Mouse (Mus musculus) mature B cell (primary cell): Measurements from ENCODE around the gene Rbm25.
"Not testable (repeated sequence)": the region's sequence is repeated elsewhere in the genome, so short reads cannot be mapped to it uniquely, and the experiment has no call there.

ENCODE experiments used
- in situ Hi-C: fragments of 300-500 bp; cut with MboI; formaldehyde crosslinking; loops from 2 replicates; pipeline ENCODE4 v1.14.3; 2019

Rbm25 gene

DNA sequence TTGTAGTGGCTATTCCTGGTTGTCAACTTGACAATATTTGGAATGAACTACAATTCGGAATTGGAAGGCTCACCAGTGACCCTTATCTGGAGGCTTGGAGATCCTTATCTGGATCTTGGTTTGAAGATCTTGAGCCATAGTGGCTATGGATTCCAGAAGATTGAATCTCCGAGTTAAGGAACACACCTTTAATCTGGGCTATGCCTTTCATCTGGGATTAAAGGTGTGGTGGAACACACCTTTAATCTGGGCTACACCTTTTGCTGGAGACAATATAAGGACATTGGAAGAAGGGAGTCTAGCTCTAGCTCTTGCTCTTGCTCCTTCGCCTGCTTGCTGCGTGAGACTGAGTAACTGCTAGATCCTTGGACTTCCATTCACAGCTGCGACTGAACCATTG lies at the start of gene Rbm25:
Gene Rbm25 (plus strand): TSS at position 301 of the 400 bp plus-strand sequence.
- in situ Hi-C loops = not testable (repeated sequence)

GRCm38 (mm10) chr12:83582106-83582505 lies 48.9 kb upstream of the Rbm25 start:
- in situ Hi-C loops = no loop called here

- in situ Hi-C loops = no loop called here
Observed at GRCm38 (mm10) chr12:83582747-83583146, 48.3 kb upstream of the Rbm25 start.

DNA sequence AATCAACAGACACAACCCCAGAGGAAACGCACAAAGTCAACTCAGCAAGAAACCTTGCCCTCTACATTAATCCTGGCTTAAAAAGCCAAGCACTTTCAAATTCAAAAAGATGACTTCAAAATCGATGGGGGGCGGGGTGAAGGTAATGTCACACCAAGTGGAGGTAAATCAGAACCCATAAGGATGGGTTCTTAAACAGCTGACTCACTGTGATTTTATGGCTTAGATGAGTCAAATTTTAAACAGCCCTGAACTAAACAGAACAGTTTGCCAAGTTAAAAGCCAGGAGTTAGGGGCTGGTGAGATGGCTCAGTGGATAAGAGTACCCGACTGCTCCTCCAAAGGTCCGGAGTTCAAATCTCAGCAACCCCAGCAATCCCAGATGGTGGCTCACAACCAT lies 44.4 kb upstream of the Rbm25 start:
- in situ Hi-C loops = no loop called here

DNA sequence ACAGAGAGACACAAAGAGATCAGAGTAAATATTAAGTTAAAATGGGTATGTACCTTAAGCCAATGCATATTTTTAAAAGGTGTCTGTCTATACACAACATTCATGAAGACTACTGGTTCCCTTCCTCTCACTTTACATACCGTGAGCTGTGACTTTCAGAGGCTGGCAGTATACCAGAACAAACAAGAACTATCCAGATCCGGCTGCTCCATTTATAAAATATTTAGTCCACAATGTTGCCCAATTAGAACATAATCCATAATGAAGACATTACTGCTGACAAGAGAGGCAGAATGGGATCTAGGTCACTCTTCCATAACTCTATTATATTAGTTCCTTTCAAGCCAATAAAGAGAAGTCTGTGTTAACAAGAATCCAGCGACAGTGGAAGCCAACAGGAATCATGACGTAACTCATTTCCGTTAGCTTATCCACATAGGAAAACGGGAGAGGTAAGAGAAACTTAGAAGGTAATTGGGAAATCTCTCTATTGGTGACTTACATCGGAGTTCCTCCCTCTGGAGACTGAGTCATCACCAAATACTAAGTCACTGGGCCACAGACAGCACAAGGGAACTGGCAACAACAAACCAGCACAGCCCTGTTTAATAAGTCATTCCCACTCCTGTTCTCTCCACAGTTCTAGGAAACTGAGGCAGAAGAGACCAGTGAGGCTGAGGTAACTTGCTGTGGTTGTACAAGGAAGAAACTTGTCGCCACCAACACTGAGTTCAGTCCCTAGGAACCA lies 39.1 kb upstream of the Rbm25 start:
- in situ Hi-C loops = no loop called here

DNA sequence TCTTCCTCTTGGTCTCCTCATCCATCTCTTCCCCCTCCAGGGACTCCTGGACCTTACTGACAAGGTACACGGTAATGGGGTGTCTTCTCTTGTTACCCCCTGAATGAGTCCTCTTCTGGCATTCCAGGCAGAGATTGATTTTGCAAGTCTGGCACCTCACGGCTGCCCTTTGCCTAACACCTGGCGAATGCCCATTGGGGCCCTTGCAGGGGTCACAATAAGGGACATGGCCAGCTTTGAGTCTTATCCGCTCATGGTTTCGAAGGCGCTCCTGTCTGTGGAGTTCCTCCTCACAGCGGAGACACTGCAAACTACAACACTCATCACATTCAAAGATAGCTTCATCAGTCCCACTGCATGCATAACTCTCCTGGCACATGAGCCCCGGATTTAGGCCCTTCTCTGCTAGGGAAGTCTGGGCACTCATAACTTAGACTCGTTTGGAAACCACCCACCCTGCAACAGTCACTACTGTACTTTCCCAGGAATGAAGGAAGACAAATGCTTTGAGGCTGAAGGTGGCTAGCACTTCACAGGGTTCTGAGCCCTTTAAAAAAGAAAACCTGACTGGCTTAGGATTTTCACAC lies 36.5 kb upstream of the Rbm25 start:
- in situ Hi-C loops = no loop called here

GRCm38 (mm10) chr12:83596191-83596954 lies 34.7 kb upstream of the Rbm25 start:
- in situ Hi-C loops = no loop called here

DNA sequence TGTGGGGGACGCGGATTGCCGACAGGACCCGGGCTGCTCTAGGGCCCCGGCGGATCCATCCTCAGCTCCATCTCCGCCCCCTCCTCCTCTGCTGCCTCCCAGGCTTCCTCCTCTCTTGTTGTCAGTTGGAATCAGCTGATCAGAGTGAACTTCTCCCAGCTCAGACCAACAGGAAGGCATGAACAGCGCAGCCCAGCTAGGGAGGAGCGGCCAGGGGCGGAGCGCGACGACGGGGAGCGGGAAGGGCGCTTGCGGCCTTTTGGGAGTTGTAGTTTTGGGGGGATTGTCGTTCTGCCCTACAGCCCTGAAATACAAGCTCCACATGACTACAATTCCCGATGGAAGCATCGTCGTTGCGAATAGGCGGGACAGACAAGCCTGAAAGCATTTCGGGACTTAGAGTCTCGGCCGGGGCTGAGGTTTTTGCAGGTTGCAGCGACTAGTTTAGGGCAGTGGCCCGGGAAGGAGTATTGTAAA lies 34.0 kb upstream of the Rbm25 start, which contains the start of gene Zfyve1:
Gene Zfyve1 (minus strand): TSS at position 198 of the 477 bp plus-strand sequence.
- in situ Hi-C loops = no loop called here

GRCm38 (mm10) chr12:83597881-83598280 lies 33.2 kb upstream of the Rbm25 start:
- in situ Hi-C loops = no loop called here

DNA sequence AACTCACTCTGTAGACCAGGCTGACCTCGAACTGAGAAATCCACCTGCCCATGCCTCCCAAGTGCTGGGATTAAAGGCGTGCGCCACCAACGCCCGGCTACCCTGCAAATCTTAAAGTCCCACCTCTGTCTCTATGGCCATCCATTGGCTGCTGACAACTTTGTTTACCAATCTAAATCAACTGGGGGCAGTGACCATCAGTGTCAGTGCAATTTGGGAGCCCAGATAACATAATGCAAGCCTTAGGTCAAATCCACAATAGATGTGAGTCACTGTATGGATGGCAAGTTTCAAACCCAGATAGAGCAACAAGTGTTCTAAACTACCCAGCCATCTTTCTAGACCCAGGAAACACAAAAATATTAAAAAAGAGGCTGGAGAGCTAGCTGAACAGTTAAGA lies 28.8 kb upstream of the Rbm25 start:
- in situ Hi-C loops = no loop called here

GRCm38 (mm10) chr12:83606411-83606810 lies 24.6 kb upstream of the Rbm25 start:
- in situ Hi-C loops = not testable (repeated sequence)

DNA sequence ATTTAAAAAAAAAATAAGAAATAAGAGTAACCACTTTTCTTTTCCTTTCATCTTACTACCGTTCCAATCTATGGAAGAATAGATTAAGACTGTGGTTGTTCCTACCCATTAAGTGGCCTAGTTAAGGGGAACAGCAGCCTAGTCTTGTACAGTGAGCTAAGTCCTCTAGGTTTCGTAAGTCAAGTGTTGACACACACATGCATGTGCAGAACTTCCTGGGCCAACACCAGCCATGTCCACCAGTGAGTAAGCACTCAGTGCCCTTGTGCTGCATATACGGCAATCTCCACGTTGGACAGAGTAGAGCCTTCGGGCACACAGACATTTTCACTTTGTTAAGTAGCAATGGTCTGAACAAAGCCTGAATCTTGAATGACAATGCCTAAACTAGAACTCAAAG lies 13.8 kb upstream of the Rbm25 start:
- in situ Hi-C loops = no loop called here

GRCm38 (mm10) chr12:83618981-83619380 lies 12.1 kb upstream of the Rbm25 start:
- in situ Hi-C loops = no loop called here

GRCm38 (mm10) chr12:83620694-83621093 lies 10.3 kb upstream of the Rbm25 start:
- in situ Hi-C loops = not testable (repeated sequence)

- in situ Hi-C loops = no loop called here
Observed at GRCm38 (mm10) chr12:83622031-83622755, 8.8 kb upstream of the Rbm25 start.

GRCm38 (mm10) chr12:83624321-83624720 lies 6.7 kb upstream of the Rbm25 start:
- in situ Hi-C loops = no loop called here

GRCm38 (mm10) chr12:83631743-83632679 lies 975 bp downstream of the Rbm25 start:
- in situ Hi-C loops = no loop called here

GRCm38 (mm10) chr12:83632680-83633025 lies 1.6 kb downstream of the Rbm25 start:
- in situ Hi-C loops = no loop called here

DNA sequence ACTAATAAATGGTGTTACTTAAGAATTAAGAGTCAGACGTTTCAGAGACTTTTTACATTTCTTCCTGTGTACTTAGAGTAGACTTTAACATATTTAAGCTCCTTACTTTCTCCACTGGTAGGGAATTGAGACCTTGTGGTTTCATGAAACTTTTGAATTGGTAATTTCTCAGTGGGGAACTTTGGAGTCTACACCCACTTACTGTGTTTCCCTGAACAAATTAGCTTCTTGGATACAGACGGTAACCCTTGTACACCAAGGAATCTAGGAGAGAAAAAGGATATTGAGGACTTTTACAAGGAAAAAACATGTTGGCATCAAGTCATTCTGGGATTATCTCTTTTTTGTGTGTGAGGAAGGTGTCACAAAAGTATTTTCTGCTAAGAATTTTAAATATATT lies 2.8 kb downstream of the Rbm25 start:
- in situ Hi-C loops = no loop called here

- in situ Hi-C loops = no loop called here
Observed at GRCm38 (mm10) chr12:83641233-83641632, 10.2 kb downstream of the Rbm25 start.

DNA sequence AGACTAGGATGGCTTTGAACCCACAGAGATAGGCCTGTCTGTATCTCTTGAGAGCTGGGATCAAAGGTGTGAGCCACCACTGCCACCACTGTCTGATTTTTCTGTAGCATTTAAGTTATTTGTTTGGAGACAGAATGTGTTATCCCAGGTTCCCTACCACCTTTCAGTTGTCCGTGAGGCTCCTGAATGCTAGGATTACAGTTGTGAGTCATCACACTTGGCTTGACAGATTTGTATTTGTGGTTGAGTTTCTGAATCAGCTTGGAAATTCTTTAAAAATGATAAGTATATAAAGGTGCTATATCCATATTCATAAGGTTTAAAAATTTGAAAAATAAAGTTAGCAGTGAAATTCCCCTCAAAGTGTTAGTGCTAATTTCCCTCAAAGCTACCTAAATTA lies 12.1 kb downstream of the Rbm25 start:
- in situ Hi-C loops = no loop called here
